Mouse (Mus musculus): Measurements from ENCODE around the gene Ccdc169.

GRCm38 (mm10) chr3:55119275-55119898 lies 17.8 kb upstream of the Ccdc169 start:
- TF ChIP-seq POLR2A (IDR thresholded peaks at IDR 0.05; ENCODE audit: borderline replicate concordance, extremely low read depth, insufficient read depth, insufficient read length, poor library complexity, severe bottlenecking) (no peak), CTCF (IDR thresholded peaks at IDR 0.05; ENCODE audit: borderline replicate concordance, extremely low read depth, insufficient read depth, insufficient read length) (no peak)
